Mouse (Mus musculus) layer of hippocampus, adult 8-10 months (tissue): ENCODE data around the gene Gm40460. TPM values are rescaled to one million over a fixed set of nuclear protein-coding genes. Genes with fewer than 3 reads are reported as not detected.

Source experiments
- total RNA-seq, 4 experiments: library from RNA; stranded (reverse); gene quantifications; 2 replicates each; pipeline ENCODE4 v1.2.4; 2022

Gene Gm40460
- total RNA-seq, 4 experiments from 2014 or later = not detected

Other genes starting within 250 kb of the Gm40460 start
- gene Mob2, start 180.0 kb downstream of the Gm40460 start, total RNA-seq = 10 to 100 TPM; 28.9 to 34.4 (median 30.9) TPM
- 100 to 1,000 TPM; 103 to 110 (median 106) TPM for gene Dusp8, start 145.2 kb downstream of the Gm40460 start, total RNA-seq
- not detected for gene Gm45618, start 120.3 kb downstream of the Gm40460 start, total RNA-seq
- not detected for gene Gm39115, start 105.0 kb downstream of the Gm40460 start, total RNA-seq
- gene Gm45337, start 96.5 kb downstream of the Gm40460 start, total RNA-seq = not detected
- gene Gm29735, start 84.0 kb downstream of the Gm40460 start, total RNA-seq = not detected
- not detected for gene Gm4553, start 75.3 kb downstream of the Gm40460 start, total RNA-seq
- not detected for gene Krtap5-2, start 65.1 kb downstream of the Gm40460 start, total RNA-seq
- not detected for gene Gm10153, start 50.7 kb downstream of the Gm40460 start, total RNA-seq
- not detected for gene Krtap5-3, start 39.7 kb downstream of the Gm40460 start, total RNA-seq
- gene Gm7579, start 29.2 kb downstream of the Gm40460 start, total RNA-seq = not detected
- not detected for gene Krtap5-5, start 11.1 kb downstream of the Gm40460 start, total RNA-seq
- not detected for gene Gm2431, start 17.3 kb upstream of the Gm40460 start, total RNA-seq
- not detected for gene Gm4559, start 33.3 kb upstream of the Gm40460 start, total RNA-seq
- not detected for gene Krtap5-1, start 56.0 kb upstream of the Gm40460 start, total RNA-seq
- gene Krtap5-4, start 62.5 kb upstream of the Gm40460 start, total RNA-seq = not detected
- gene Ifitm10, start 132.7 kb upstream of the Gm40460 start, total RNA-seq = 10 to 100 TPM; 33.3 to 40.3 (median 35.8) TPM
- gene Gm49369, start 141.6 kb upstream of the Gm40460 start, total RNA-seq = 10 to 100 TPM in 2 of 4 experiments, 1 to 10 TPM in 2; 2.0 to 27.5 (median 16.4) TPM
- 1,000 to 10,000 TPM in 2 of 4 experiments, 100 to 1,000 TPM in 2; 302 to 1,974 (median 897) TPM for gene Ctsd, start 147.0 kb upstream of the Gm40460 start, total RNA-seq
- gene Syt8, start 193.8 kb upstream of the Gm40460 start, total RNA-seq = 1 to 10 TPM in 2 of 4 experiments, under 1 TPM in 1, not detected in 1; 0.29 to 2.3 (median 1.9) TPM
- gene Tnni2, start 200.7 kb upstream of the Gm40460 start, total RNA-seq = 1 to 10 TPM; 1.2 to 4.9 (median 2.7) TPM
- gene Lsp1, start 219.7 kb upstream of the Gm40460 start, total RNA-seq = 10 to 100 TPM in 2 of 4 experiments, 1 to 10 TPM in 2; 2.2 to 18.3 (median 8.4) TPM